Mouse (Mus musculus) left cerebral cortex, adult 2 months (tissue): ENCODE measurements around the gene Kdm5d. TPM values are rescaled to one million over a fixed set of nuclear protein-coding genes. Genes with fewer than 3 reads are reported as not detected.
A peak's percentile ranks its signal among the peaks of the same experiment; 100 is the strongest.

Source experiments
- DNase-seq, 2 experiments: peaks; one replicate each; pipeline ENCODE4 v3.0.0; 2021 to 2022; ENCODE audit warnings: low spot score in 2 of 2, mixed read lengths in 1 of 2; ENCODE audit errors: extremely low spot score in 1 of 2
- H3K27ac ChIP-seq: fragments of 200-600 bp; 2 replicates; pipeline ENCODE4 v1.8.1; 2022
- H3K4me3 ChIP-seq: fragments of 200-600 bp; 2 replicates; pipeline ENCODE4 v1.8.1; 2022
- CTCF ChIP-seq: fragments of 200-600 bp; IDR thresholded peaks from 2 replicates; pipeline ENCODE4 v1.8.1; 2022; ENCODE audit warnings: antibody characterized with exemption, mild to moderate bottlenecking, moderate library complexity
- intact Hi-C: fragments of 180-260 bp; cut with DNase I; formaldehyde crosslinking; loops from one replicate; pipeline ENCODE4 v1.15.1; 2025
- long read RNA-seq, 2 experiments: library from polyadenylated mRNA; stranded (forward); transcript quantifications; one replicate each; pipeline ENCODE4 v2.0.0; 2021; ENCODE audit warnings: borderline mapping rate in 2 of 2
- microRNA-seq, 2 experiments: library from miRNA; unstranded; fragments of <30 nt; microRNA quantifications; one replicate each; pipeline ENCODE4 v1.2.0; 2021
- total RNA-seq, 2 experiments: library from RNA; stranded (reverse); gene quantifications; 2 replicates each; pipeline ENCODE4 v1.2.3; 2021

Kdm5d gene
- 10 to 100 TPM in 1 of 2 experiments, not detected in 1; 21.2 TPM for total RNA-seq
- long read RNA-seq, experiment 1, full-length matches to known transcripts: 1 of 6 reads
- long read RNA-seq, experiment 1, partial matches to known transcripts: 1 of 6 reads
- long read RNA-seq, experiment 1, other reads (novel, unspliced or antisense): 4 of 6 reads
- long read RNA-seq, experiment 2: 0 reads

- H3K27ac ChIP-seq: no peak within 1 kb of the TSS
- DNase-seq: peak in 1 of 2 experiments; percentile 28
- TF ChIP-seq CTCF: no peak
- no peak within 1 kb of the TSS for H3K4me3 ChIP-seq
- intact Hi-C loops: no loop called here
Measured at GRCm38 (mm10) chrY:897393-898227, at the start of gene Kdm5d. TSS of gene Kdm5d (plus strand) at chrY:897788.

- Histone ChIP-seq H3K27ac (no peak overlapping the region), H3K4me3 (no peak overlapping the region)
- DNase-seq: no peak
- TF ChIP-seq CTCF: no peak
- intact Hi-C loops: no loop called here
Measured at GRCm38 (mm10) chrY:872404-872803, 25.2 kb upstream of the Kdm5d start.

DNA sequence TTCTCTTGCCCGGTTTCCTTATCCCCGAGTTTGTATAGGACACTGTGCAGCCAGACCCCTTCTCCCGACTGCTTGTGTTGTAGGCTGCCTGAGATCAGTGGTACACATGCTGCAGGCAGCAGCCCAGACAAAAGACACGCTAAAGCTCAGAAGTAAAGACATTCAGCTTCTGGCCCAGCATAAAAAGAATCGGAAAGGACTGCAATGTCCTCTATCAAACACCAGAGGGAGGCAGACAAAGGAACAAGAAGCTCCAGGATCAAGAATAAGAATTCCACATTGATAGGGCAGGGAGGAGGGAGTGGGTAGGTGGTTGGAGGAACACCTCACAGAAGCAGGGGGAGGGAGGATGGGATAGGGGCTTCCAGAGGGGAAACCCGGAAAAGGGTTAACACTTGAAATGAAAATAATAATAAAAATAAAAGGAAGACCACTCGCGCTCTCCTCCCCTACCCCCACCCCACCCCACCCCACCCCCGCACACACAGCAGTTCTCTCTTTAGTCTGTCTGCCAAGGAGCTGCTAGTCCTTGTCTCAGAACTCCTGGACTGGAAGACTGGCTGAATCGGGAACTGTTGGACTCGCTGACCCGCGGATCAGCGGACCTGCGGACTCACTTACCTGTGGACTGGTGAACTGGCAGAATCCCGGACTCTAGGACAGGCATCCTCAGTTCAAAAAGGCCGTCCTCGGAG is 24.6 kb upstream of the Kdm5d start:
- Histone ChIP-seq H3K4me3 (no peak overlapping the region), H3K27ac (no peak overlapping the region)
- DNase-seq: no peak
- no peak for TF ChIP-seq CTCF
- intact Hi-C loops: no loop called here

Small RNA genes within 50 kb of the gene (microRNA-seq; reads per million reads assigned to microRNA genes)
- gene Gm47281: 0 reads per million in 2 experiments

Other genes with a start within 250 kb of the Kdm5d start
- not detected for gene Zfy1, start 100.4 kb upstream of the Kdm5d start, total RNA-seq
- gene Uba1y, start 79.1 kb upstream of the Kdm5d start, total RNA-seq: not detected
- 10 to 100 TPM in 1 of 2 experiments, not detected in 1; 61.0 TPM for gene Eif2s3y, start 112.8 kb downstream of the Kdm5d start, total RNA-seq